Mouse (Mus musculus) liver, embryonic 13.5 days (tissue): Measurements from ENCODE around the gene Polr2c. TPM values are rescaled to one million over a fixed set of nuclear protein-coding genes. Genes with fewer than 3 reads are reported as not detected.
A peak's percentile ranks its signal among the peaks of the same experiment; 100 is the strongest.
"Not testable (repeated sequence)": the region's sequence is repeated elsewhere in the genome, so short reads cannot be mapped to it uniquely, and the experiment has no call there.

Experiments
- ATAC-seq: fragments of 200-750 bp; cut with Nextera tagmentation; 2 replicates; pipeline ENCODE4 v1.8.0; 2017; ENCODE audit warnings: low read depth, mild to moderate bottlenecking, moderate number of reproducible peaks, moderate library complexity
- DNase-seq: peaks from one replicate; pipeline ENCODE4 v3.0.0; 2022
- H3K27ac ChIP-seq: fragments of 300-500 bp; sonication (generic); 2 replicates; pipeline ENCODE4 v1.5.1; 2015; ENCODE audit warnings: moderate library complexity, mild to moderate bottlenecking, inconsistent platforms
- H3K27me3 ChIP-seq: fragments of 300-500 bp; sonication (generic); 2 replicates; pipeline ENCODE4 v1.6.1; 2015; ENCODE audit warnings: mild to moderate bottlenecking, inconsistent platforms
- H3K36me3 ChIP-seq: fragments of 300-500 bp; sonication (generic); 2 replicates; pipeline ENCODE4 v1.6.1; 2015; ENCODE audit warnings: mild to moderate bottlenecking, inconsistent platforms
- H3K4me1 ChIP-seq: fragments of 300-500 bp; sonication (generic); replicated peaks from 2 replicates; pipeline ENCODE4 v1.6.1; 2015; ENCODE audit warnings: inconsistent platforms
- H3K4me2 ChIP-seq: fragments of 300-500 bp; sonication (generic); 2 replicates; pipeline ENCODE4 v1.6.1; 2015; ENCODE audit warnings: inconsistent platforms, mild to moderate bottlenecking, moderate library complexity
- H3K4me3 ChIP-seq: fragments of 300-500 bp; sonication (generic); replicated peaks from 2 replicates; pipeline ENCODE4 v1.5.1; 2015; ENCODE audit warnings: mild to moderate bottlenecking, inconsistent platforms
- H3K9ac ChIP-seq: fragments of 300-500 bp; sonication (generic); 2 replicates; pipeline ENCODE4 v1.6.1; 2015; ENCODE audit warnings: mild to moderate bottlenecking, inconsistent platforms
- H3K9me3 ChIP-seq: fragments of 300-500 bp; sonication (generic); replicated peaks from 2 replicates; pipeline ENCODE4 v1.6.1; 2016; ENCODE audit warnings: inconsistent platforms
- WGBS: fragments of 180-500 bp; shearing (Covaris S2); methylation state at CpG from one replicate; pipeline ENCODE4 v1.1.7; 2015; ENCODE audit not compliant: insufficient replicate concordance; 5-methylcytosine and 5-hydroxymethylcytosine counted together
- polyA plus RNA-seq: library from polyadenylated mRNA; unstranded; fragments of >200 nt; fragmentation: Nextera tagmentation; extraction: Ambion mirVana; gene quantifications from 2 replicates; pipeline ENCODE4 v1.2.1, GENCODE M21; 2015

The Polr2c gene
- polyA plus RNA-seq, 1 experiment from 2014 or later: 94.5 TPM

DNA sequence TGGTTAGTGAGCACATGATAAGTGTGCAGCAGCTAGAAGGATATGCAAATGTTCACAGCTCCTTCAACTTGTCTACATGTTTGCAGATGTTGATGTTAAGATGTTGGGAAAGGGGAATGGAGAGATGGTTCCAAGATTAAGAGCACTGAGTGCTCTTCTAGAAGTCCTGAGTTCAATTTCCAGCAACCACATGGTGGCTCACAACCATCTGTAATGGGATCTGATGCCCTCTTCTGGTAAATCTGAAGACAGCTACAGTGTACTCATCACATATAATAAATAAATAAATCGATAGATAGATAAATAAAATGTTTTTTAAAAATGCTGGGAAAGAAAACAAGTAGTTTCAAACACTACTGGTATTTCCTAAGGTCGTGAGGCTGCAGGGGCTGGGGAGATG is 16.1 kb upstream of the Polr2c start:
- no peak for ATAC-seq

DNA sequence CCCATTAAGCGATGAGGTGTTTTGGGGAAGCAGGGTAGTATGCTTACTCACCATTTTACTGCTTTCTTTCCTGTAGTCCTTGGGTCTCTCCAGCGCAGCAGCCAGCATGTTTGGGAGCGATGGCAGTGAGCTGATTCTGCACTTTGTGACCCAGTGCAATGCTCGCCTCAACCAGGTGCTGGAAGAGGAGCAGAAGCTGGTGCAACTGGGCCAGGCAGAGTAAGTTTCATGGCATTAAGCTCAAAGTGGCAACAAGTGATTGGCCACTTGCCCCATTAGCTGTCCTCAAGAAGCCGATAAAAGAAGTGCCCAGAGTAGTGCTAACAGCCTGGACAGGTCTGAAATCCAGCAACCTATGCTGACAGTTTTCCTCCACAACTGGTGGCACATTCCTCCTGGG is 7.2 kb upstream of the Polr2c start:
- Histone ChIP-seq H3K4me1 (no peaks in the 10 kb centered on the region), H3K36me3 (peaks cover 94% of the 10 kb centered on the region), H3K27me3 (no peaks in the 10 kb centered on the region), H3K4me3 (no peak overlapping the region), H3K9me3 (no peaks in the 10 kb centered on the region), H3K4me2 (no peak overlapping the region), H3K27ac (no peak overlapping the region), H3K9ac (no peak overlapping the region)
- no peak for DNase-seq
- no peak for ATAC-seq
- WGBS: 88% methylated on average over 5 of the region's 5 CpGs

More for the DNA sequence above, 16.1 kb upstream of the Polr2c start:
- Histone ChIP-seq H3K4me2 (no peak overlapping the region), H3K4me1 (peaks cover 27% of the 10 kb centered on the region), H3K27me3 (no peaks in the 10 kb centered on the region), H3K9me3 (no peaks in the 10 kb centered on the region), H3K27ac (no peak overlapping the region), H3K4me3 (no peak overlapping the region), H3K36me3 (peaks cover 30% of the 10 kb centered on the region), H3K9ac (no peak overlapping the region)
- DNase-seq: no peak
- WGBS: 32% methylated on average over 2 of the region's 2 CpGs

DNA sequence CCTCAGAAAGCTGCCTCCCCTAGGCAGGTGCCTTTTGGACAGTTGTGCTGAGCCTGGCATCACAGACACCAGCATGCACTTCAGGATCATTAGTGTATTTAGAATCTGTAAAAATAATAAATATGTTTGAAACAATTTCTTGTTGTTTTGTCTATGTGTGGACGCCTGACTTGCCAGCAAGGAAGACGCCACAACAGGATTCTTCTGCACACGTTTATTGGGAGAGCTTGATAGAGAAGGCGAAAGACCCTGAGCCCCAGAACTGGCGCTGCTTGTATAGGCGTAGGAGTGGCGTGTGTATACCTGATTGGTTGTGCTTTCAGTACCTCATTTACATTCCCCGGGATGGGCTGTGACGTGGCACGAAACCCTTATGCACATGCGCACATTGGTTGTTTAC is 2.5 kb upstream of the Polr2c start:
- ATAC-seq, H3K9me3 ChIP-seq, H3K4me2 ChIP-seq, H3K27me3 ChIP-seq, H3K9ac ChIP-seq, H3K4me3 ChIP-seq, H3K27ac ChIP-seq, DNase-seq: not testable (repeated sequence)
- Histone ChIP-seq H3K4me1 (peaks cover 17% of the 10 kb centered on the region), H3K36me3 (peaks cover 64% of the 10 kb centered on the region)
- WGBS: 78% methylated on average over 11 of the region's 11 CpGs

DNA sequence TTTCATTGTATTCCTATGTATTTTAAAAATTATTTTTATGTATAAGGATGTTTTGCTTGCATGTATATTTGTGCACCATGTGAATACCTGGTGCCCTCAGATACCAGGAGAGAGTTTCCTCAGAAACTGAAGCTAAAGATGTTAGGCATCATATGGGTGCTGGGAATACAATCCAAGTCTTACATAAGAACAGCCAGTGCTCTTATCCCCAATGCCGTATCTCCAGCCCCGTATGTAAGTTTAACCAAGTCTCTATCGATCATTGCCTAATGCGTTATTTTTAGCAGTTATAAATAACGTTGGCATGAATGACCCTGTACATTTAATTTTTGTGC is 272 bp upstream of the Polr2c start:
- 27% methylated on average over 5 of the region's 5 CpGs for WGBS
- no peak overlapping the region for H3K27ac ChIP-seq
- H3K4me2 ChIP-seq: peak overlapping the region; percentile 15; the same call in 1 of the 2 replicates
- peak overlapping the region; percentile 91 for H3K4me3 ChIP-seq
- no peak overlapping the region for H3K9ac ChIP-seq
- H3K9me3 ChIP-seq: no peaks in the 10 kb centered on the region
- no peak for DNase-seq
- H3K27me3 ChIP-seq: no peaks in the 10 kb centered on the region
- H3K36me3 ChIP-seq: peaks cover 58% of the 10 kb centered on the region
- no peak for ATAC-seq
- H3K4me1 ChIP-seq: peaks cover 22% of the 10 kb centered on the region

DNA sequence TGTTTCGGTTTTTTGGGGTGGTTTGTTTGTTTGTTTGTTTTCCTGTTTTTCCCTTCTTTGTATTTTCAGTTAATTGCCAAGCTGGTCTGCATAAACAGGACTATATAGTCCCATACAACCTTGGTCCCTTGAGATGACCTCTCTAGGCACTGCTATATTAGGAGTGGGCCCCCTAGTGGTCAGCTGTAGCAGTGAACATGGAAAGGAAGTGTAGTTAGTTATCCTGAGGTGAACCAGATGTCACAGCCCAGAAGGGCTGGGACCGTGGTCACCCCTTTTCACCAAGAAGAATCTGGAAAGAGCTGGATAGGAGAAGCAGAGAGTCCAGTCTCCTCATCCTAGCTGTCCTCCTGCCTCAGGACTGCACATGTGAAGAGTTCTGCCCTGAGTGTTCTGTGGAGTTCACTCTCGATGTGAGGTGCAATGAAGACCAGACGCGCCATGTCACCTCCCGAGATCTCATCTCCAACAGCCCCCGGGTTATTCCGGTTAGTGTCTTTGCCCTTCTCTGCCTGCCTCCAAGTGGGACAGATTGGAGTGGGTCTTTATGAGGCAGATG is 4.2 kb downstream of the Polr2c start:
- peaks cover 66% of the 10 kb centered on the region for H3K4me1 ChIP-seq
- WGBS: 68% methylated on average over 8 of the region's 8 CpGs
- no peak overlapping the region for H3K4me2 ChIP-seq
- ATAC-seq: peak; percentile 43; the same call in 1 of the 2 replicates
- H3K36me3 ChIP-seq: peaks cover 71% of the 10 kb centered on the region
- H3K27me3 ChIP-seq: no peaks in the 10 kb centered on the region
- H3K9me3 ChIP-seq: no peaks in the 10 kb centered on the region
- no peak overlapping the region for H3K9ac ChIP-seq
- H3K27ac ChIP-seq: no peak overlapping the region
- DNase-seq: peak; percentile 69
- H3K4me3 ChIP-seq: no peak overlapping the region

DNA sequence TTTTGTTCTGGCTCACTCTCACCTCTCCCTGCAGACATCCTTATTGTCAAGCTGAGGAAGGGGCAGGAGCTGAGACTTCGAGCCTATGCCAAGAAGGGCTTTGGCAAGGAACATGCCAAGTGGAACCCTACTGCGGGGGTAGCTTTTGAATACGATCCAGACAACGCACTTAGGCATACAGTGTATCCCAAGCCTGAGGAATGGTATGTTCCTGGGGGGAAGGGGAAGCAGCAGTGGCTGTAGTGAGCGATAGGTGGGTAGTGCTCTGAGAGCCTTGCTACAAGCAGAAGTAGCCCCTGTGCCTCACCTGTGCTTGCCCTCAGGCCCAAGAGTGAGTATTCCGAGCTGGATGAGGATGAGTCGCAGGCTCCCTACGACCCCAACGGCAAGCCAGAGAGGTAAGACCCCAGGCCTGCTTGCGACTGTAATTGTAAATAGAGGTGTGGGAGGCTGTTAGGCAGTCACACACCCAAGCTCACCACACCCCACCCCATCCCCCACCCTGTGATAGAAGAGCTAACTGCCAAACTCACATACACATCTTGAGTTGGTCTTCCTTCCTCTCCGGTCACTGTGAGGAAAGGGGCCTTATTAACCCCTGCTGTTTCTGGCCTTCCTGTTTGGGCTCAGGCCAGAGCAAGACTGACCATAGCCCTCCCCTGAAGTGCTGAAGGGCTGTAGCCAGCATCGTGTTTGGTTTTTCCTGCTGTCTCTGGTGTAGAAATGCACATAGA is 5.4 kb downstream of the Polr2c start:
- H3K4me2 ChIP-seq: peak overlapping the region; percentile 2; the same call in 1 of the 2 replicates
- WGBS: 66% methylated on average over 12 of the region's 12 CpGs

DNA sequence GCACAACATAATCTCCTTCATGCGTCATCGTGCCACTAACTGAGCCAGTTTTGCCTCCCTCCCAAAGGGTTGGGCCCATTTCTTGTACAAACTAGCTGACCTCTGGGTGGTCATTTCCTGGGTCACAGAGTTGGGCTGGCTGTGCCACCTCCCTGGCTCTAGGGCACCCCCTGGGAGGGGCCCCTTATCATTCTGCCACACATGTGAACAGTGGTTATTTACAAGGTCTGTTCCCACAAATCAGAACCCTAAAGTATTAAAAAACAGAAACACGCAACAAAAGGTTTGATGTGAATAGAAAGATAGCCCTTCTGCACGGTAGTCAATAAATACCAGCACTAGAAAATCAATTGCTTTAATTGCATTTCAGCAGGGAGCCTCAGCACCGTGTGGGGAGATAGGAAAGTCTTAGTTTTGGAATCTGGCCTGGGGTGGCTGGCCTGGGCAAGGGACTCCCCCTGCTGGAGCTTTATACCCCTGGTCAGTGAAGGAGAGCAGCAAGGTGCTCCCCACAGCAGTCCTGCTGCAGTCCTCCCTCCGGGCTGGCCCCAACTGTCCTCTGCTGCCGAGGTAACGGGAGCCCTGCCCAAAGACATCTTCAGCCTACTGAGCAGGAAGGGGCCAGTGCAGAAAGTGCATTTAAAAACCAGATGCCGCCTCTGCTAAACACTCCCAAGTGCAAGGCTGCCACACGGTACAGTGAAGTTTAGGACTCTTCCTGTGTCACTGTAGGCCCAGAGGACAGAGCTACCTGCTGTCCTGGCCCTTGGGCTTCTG is 6.8 kb downstream of the Polr2c start:
- Histone ChIP-seq H3K36me3 (peaks cover 93% of the 10 kb centered on the region), H3K4me3 (no peak overlapping the region), H3K4me2 (peak overlapping the region; percentile 5; the same call in 1 of the 2 replicates), H3K27me3 (peaks cover 2% of the 10 kb centered on the region; the same call in 1 of the 2 replicates), H3K27ac (peak overlapping the region; percentile 76), H3K9ac (no peak overlapping the region), H3K9me3 (no peaks in the 10 kb centered on the region), H3K4me1 (peaks cover 70% of the 10 kb centered on the region)
- peak; percentile 51 for ATAC-seq
- 60% methylated on average over 10 of the region's 10 CpGs for WGBS
- no peak for DNase-seq

More for the DNA sequence above, 5.4 kb downstream of the Polr2c start:
- Histone ChIP-seq H3K9me3 (no peaks in the 10 kb centered on the region), H3K27me3 (no peaks in the 10 kb centered on the region), H3K4me1 (peaks cover 72% of the 10 kb centered on the region), H3K4me3 (no peak overlapping the region), H3K36me3 (peaks cover 83% of the 10 kb centered on the region), H3K9ac (peak overlapping the region; percentile 24; the same call in 1 of the 2 replicates), H3K27ac (peak overlapping the region; percentile 76)
- ATAC-seq (no peak), DNase-seq (no peak)

DNA sequence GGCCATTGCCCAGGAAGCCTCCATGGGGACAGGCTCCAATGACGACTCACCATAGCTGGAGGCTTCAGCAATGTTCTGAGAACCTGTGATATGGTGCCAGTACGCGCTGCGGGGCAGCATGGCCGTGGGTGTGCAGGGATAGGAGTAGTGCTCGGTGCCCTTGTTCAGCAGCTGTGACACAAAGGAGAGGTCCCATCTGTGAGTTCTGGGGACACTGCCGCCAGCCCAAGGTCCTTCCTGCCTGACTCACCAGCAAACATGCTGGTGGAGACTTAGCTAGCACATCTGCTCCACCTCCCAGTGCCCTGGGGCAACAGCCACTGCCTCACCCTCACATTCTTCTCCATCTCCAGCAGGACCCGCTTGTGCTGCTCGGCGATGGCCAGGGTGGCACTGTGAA is 8.0 kb downstream of the Polr2c start:
- ATAC-seq (no peak), DNase-seq (no peak)
- H3K9ac ChIP-seq: no peak overlapping the region
- H3K27ac ChIP-seq: no peak overlapping the region; the same call in 1 of the 2 replicates
- H3K36me3 ChIP-seq: peaks cover 91% of the 10 kb centered on the region
- no peak overlapping the region for H3K4me3 ChIP-seq
- H3K27me3 ChIP-seq: peaks cover 14% of the 10 kb centered on the region
- H3K9me3 ChIP-seq: no peaks in the 10 kb centered on the region
- H3K4me1 ChIP-seq: peaks cover 76% of the 10 kb centered on the region
- no peak overlapping the region for H3K4me2 ChIP-seq
- WGBS: 90% methylated on average over 10 of the region's 10 CpGs

DNA sequence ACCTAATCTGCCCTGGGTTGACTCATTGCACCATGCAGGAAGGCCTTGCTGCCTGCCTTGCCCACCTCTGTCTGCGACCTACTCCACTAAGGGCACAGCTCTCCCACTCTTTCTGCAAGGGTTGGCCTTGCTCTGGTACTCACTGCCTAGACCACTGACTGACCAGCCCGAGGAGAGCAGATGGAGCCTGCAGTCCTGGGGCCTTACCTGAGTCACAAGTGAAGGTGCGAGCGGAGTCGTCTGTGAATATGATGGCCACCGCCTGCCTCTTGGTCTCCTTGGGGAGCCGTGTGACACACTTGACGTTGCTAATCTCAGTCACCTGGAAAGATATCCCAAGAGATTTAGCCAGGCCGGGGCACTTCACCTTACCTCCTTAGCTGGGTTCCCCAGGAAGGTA is 9.7 kb downstream of the Polr2c start:
- 84% methylated on average over 9 of the region's 9 CpGs for WGBS
- Histone ChIP-seq H3K4me3 (no peak overlapping the region), H3K36me3 (peaks cover 89% of the 10 kb centered on the region), H3K9me3 (no peaks in the 10 kb centered on the region), H3K27ac (no peak overlapping the region), H3K4me1 (peaks cover 88% of the 10 kb centered on the region), H3K9ac (no peak overlapping the region), H3K4me2 (no peak overlapping the region), H3K27me3 (peaks cover 30% of the 10 kb centered on the region)
- DNase-seq (no peak), ATAC-seq (no peak)

DNA sequence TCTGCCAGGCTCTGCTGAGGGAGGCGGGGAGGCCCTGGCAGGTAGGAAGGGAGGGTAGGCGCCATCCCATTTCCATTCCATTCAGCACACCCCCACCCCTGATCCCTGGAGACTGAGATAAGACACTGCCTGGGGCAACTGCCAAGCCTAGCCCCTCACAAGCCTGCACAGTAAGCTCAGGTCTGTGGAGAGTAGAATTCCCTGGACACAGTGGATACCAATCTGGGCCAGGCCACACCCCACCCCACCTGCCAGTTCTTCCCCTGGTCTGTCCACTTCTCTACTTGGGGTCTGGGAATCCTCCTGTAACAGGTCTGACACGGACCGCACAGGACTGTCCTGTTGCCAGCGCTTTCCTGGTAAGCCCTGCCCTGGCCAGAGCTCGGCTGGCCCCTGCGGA is 11.9 kb downstream of the Polr2c start:
- peaks cover 84% of the 10 kb centered on the region for H3K4me1 ChIP-seq
- no peak overlapping the region for H3K4me3 ChIP-seq
- 0 out of 2 replicates have a peak, but pooled peaks have one; percentile 9 for ATAC-seq

DNA sequence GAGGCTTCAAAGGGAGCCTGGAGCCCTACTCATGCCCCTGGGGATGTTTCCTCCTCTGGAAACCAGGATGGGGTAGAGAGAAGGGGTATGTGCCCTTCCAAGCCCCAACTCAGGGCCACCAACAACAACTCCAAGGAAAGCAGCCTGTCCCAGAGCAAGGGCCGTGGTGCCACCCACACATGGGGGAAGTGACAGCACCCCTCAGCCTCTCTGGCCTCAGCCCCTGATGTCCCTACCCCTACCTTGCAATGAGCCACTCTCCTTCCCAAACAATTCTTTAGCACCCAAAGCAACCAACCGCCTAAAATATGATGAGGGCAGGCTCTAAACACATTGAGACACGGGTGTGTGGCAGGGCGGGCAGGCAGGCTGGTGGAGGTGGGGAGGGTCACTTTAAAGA is 12.8 kb downstream of the Polr2c start:
- WGBS: 56% methylated on average over 4 of the region's 4 CpGs
- H3K9ac ChIP-seq: no peak overlapping the region
- H3K27ac ChIP-seq: no peak overlapping the region

More for the DNA sequence above, 11.9 kb downstream of the Polr2c start:
- Histone ChIP-seq H3K9ac (no peak overlapping the region), H3K27ac (no peak overlapping the region), H3K4me2 (no peak overlapping the region), H3K9me3 (no peaks in the 10 kb centered on the region), H3K27me3 (peaks cover 42% of the 10 kb centered on the region), H3K36me3 (peaks cover 67% of the 10 kb centered on the region)
- no peak for DNase-seq
- whole genome bisulfite sequencing: 69% methylated on average over 7 of the region's 7 CpGs

More for the DNA sequence above, 12.8 kb downstream of the Polr2c start:
- Histone ChIP-seq H3K27me3 (peaks cover 46% of the 10 kb centered on the region), H3K36me3 (peaks cover 58% of the 10 kb centered on the region), H3K4me3 (no peak overlapping the region; the same call in 1 of the 2 replicates), H3K9me3 (no peaks in the 10 kb centered on the region), H3K4me1 (peaks cover 84% of the 10 kb centered on the region), H3K4me2 (peak overlapping the region; percentile 66; the same call in 1 of the 2 replicates)
- ATAC-seq (no peak), DNase-seq (no peak)
